Mouse (Mus musculus): ENCODE measurements at regions not wholly inside any gene's neighbourhood (a gene's known extent, or its start where the extent isn't known, plus 50 kb on each side); places are given as distances from the start of the nearest gene placed in this dataset.

- H3K4me3 ChIP-seq (ENCODE audit: low read depth, low read length): no peak overlapping the region
- H3K9me3 ChIP-seq (replicated peaks; ENCODE audit: control insufficient read depth, insufficient read depth, low read length, poor library complexity, severe bottlenecking): no peaks in the 10 kb centered on the region
- H3K27me3 ChIP-seq (ENCODE audit: control insufficient read depth, insufficient read depth, low read length, poor library complexity, severe bottlenecking): no peaks in the 10 kb centered on the region
- no peaks in the 10 kb centered on the region for H3K36me3 ChIP-seq (ENCODE audit: control insufficient read depth, insufficient read depth, low read length, poor library complexity, severe bottlenecking)
- TF ChIP-seq CTCF (IDR thresholded peaks at IDR 0.05; ENCODE audit: low read depth, low read length) (no peak), POLR2A (IDR thresholded peaks at IDR 0.05; ENCODE audit: insufficient read depth, low read length) (no peak), EP300 (IDR thresholded peaks at IDR 0.05; ENCODE audit: insufficient read depth, low read depth, low read length) (no peak)
- no peak overlapping the region for H3K9ac ChIP-seq (ENCODE audit: low read depth, poor library complexity, severe bottlenecking)
- no peak overlapping the region for H3K27ac ChIP-seq (ENCODE audit: insufficient read depth, low read length)
- H3K4me1 ChIP-seq (ENCODE audit: control insufficient read depth, insufficient read depth, low read length): no peaks in the 10 kb centered on the region
These were observed 569.9 kb upstream of the Itga1 start for GRCm38 (mm10) chr13:115671685-115672084.

DNA sequence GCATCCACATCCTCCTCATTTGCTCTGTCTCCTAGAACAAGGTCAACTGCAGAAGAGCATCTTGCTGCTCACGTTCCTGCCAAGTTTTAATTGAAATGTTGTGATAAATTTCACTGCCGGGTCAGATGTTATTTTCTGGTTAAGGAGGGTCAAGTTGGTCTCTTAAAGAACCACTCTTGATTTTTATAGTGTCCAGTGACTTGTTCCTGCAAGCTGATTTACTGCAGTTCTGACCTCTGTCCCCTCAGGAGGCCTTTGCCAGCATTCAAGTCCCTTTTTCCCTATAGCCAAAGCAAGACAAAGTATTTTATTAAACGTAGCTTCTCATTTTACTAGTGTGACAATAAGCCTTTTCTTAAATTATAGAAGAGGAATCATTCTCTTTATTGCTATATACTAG lies 567.8 kb upstream of the Itga1 start:
- H3K27ac ChIP-seq (ENCODE audit: insufficient read depth, low read length): no peak overlapping the region
- H3K4me1 ChIP-seq (ENCODE audit: control insufficient read depth, insufficient read depth, low read length): no peaks in the 10 kb centered on the region
- H3K9ac ChIP-seq (ENCODE audit: low read depth, poor library complexity, severe bottlenecking): no peak overlapping the region
- H3K9me3 ChIP-seq (replicated peaks; ENCODE audit: control insufficient read depth, insufficient read depth, low read length, poor library complexity, severe bottlenecking): no peaks in the 10 kb centered on the region
- H3K4me3 ChIP-seq (ENCODE audit: low read depth, low read length): no peak overlapping the region
- no peaks in the 10 kb centered on the region for H3K36me3 ChIP-seq (ENCODE audit: control insufficient read depth, insufficient read depth, low read length, poor library complexity, severe bottlenecking)
- H3K27me3 ChIP-seq (ENCODE audit: control insufficient read depth, insufficient read depth, low read length, poor library complexity, severe bottlenecking): no peaks in the 10 kb centered on the region
- TF ChIP-seq CTCF (IDR thresholded peaks at IDR 0.05; ENCODE audit: low read depth, low read length): no peak
- no peak for TF ChIP-seq POLR2A (IDR thresholded peaks at IDR 0.05; ENCODE audit: insufficient read depth, low read length)
- TF ChIP-seq EP300 (IDR thresholded peaks at IDR 0.05; ENCODE audit: insufficient read depth, low read depth, low read length): no peak

GRCm38 (mm10) chr13:115655134-115655533 lies 553.4 kb upstream of the Itga1 start:
- Histone ChIP-seq H3K27ac (ENCODE audit: insufficient read depth, low read length) (no peak overlapping the region), H3K27me3 (ENCODE audit: control insufficient read depth, insufficient read depth, low read length, poor library complexity, severe bottlenecking) (no peaks in the 10 kb centered on the region), H3K9ac (ENCODE audit: low read depth, poor library complexity, severe bottlenecking) (no peak overlapping the region), H3K4me1 (ENCODE audit: control insufficient read depth, insufficient read depth, low read length) (no peaks in the 10 kb centered on the region), H3K9me3 (replicated peaks; ENCODE audit: control insufficient read depth, insufficient read depth, low read length, poor library complexity, severe bottlenecking) (no peaks in the 10 kb centered on the region), H3K36me3 (ENCODE audit: control insufficient read depth, insufficient read depth, low read length, poor library complexity, severe bottlenecking) (no peaks in the 10 kb centered on the region), H3K4me3 (ENCODE audit: low read depth, low read length) (no peak overlapping the region)
- no peak for TF ChIP-seq EP300 (IDR thresholded peaks at IDR 0.05; ENCODE audit: insufficient read depth, low read depth, low read length)
- no peak for TF ChIP-seq CTCF (IDR thresholded peaks at IDR 0.05; ENCODE audit: low read depth, low read length)
- TF ChIP-seq POLR2A (IDR thresholded peaks at IDR 0.05; ENCODE audit: insufficient read depth, low read length): no peak

- Histone ChIP-seq H3K27me3 (ENCODE audit: control insufficient read depth, insufficient read depth, low read length, poor library complexity, severe bottlenecking) (no peaks in the 10 kb centered on the region), H3K9ac (ENCODE audit: low read depth, poor library complexity, severe bottlenecking) (no peak overlapping the region)
- TF ChIP-seq CTCF (IDR thresholded peaks at IDR 0.05; ENCODE audit: low read depth, low read length): no peak
- no peak for TF ChIP-seq POLR2A (IDR thresholded peaks at IDR 0.05; ENCODE audit: insufficient read depth, low read length)
- no peak for TF ChIP-seq EP300 (IDR thresholded peaks at IDR 0.05; ENCODE audit: insufficient read depth, low read depth, low read length)
These were observed 551.2 kb upstream of the Itga1 start for GRCm38 (mm10) chr13:115652935-115653334.

GRCm38 (mm10) chr13:115652352-115652751 lies 550.6 kb upstream of the Itga1 start:
- Histone ChIP-seq H3K9me3 (replicated peaks; ENCODE audit: control insufficient read depth, insufficient read depth, low read length, poor library complexity, severe bottlenecking) (no peaks in the 10 kb centered on the region), H3K9ac (ENCODE audit: low read depth, poor library complexity, severe bottlenecking) (no peak overlapping the region), H3K27me3 (ENCODE audit: control insufficient read depth, insufficient read depth, low read length, poor library complexity, severe bottlenecking) (no peaks in the 10 kb centered on the region), H3K4me3 (ENCODE audit: low read depth, low read length) (no peak overlapping the region), H3K4me1 (ENCODE audit: control insufficient read depth, insufficient read depth, low read length) (no peaks in the 10 kb centered on the region), H3K36me3 (ENCODE audit: control insufficient read depth, insufficient read depth, low read length, poor library complexity, severe bottlenecking) (no peaks in the 10 kb centered on the region), H3K27ac (ENCODE audit: insufficient read depth, low read length) (no peak overlapping the region)
- TF ChIP-seq CTCF (IDR thresholded peaks at IDR 0.05; ENCODE audit: low read depth, low read length) (no peak), EP300 (IDR thresholded peaks at IDR 0.05; ENCODE audit: insufficient read depth, low read depth, low read length) (no peak), POLR2A (IDR thresholded peaks at IDR 0.05; ENCODE audit: insufficient read depth, low read length) (no peak)

More at GRCm38 (mm10) chr13:115652935-115653334, 551.2 kb upstream of the Itga1 start:
- Histone ChIP-seq H3K27ac (ENCODE audit: insufficient read depth, low read length) (no peak overlapping the region), H3K9me3 (replicated peaks; ENCODE audit: control insufficient read depth, insufficient read depth, low read length, poor library complexity, severe bottlenecking) (no peaks in the 10 kb centered on the region), H3K4me1 (ENCODE audit: control insufficient read depth, insufficient read depth, low read length) (no peaks in the 10 kb centered on the region), H3K36me3 (ENCODE audit: control insufficient read depth, insufficient read depth, low read length, poor library complexity, severe bottlenecking) (no peaks in the 10 kb centered on the region), H3K4me3 (ENCODE audit: low read depth, low read length) (no peak overlapping the region)

DNA sequence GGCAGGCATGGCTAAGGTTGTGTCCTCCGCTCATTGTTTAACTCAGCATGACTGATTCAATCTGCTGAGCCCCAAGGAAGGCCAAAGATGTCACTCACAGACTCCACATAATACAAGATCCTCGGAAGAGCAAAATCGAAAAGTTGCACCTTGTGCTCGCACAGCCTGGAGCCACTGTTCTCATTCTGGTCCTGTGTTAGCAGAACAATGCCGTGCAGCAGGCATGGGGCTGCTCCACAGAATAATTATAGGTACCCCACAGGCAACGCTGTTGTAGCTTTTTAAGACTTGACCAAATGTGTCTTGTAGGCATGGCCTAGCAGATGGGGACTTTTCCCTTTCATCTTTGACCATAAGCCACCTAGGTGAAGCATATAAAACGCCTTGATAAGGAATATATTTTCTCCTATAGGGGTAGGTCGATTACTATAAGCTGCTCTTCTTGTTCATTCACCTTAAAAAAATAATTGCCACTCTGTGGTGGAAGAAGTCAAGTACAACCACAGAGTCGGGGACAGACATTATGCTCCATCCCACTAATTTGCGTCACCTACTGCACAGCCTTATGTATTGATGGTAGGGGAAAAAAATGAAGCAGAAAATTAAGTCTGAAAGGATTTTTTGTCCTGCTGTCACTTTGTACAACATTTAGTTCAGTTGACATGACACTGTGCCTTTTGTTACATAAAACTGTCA lies 529.8 kb upstream of the Itga1 start:
- Histone ChIP-seq H3K4me1 (ENCODE audit: control insufficient read depth, insufficient read depth, low read length) (no peaks in the 10 kb centered on the region), H3K36me3 (ENCODE audit: control insufficient read depth, insufficient read depth, low read length, poor library complexity, severe bottlenecking) (no peaks in the 10 kb centered on the region), H3K9ac (ENCODE audit: low read depth, poor library complexity, severe bottlenecking) (no peak overlapping the region), H3K4me3 (ENCODE audit: low read depth, low read length) (no peak overlapping the region), H3K27me3 (ENCODE audit: control insufficient read depth, insufficient read depth, low read length, poor library complexity, severe bottlenecking) (no peaks in the 10 kb centered on the region), H3K9me3 (replicated peaks; ENCODE audit: control insufficient read depth, insufficient read depth, low read length, poor library complexity, severe bottlenecking) (no peaks in the 10 kb centered on the region), H3K27ac (ENCODE audit: insufficient read depth, low read length) (no peak overlapping the region)
- no peak for TF ChIP-seq EP300 (IDR thresholded peaks at IDR 0.05; ENCODE audit: insufficient read depth, low read depth, low read length)
- no peak for TF ChIP-seq POLR2A (IDR thresholded peaks at IDR 0.05; ENCODE audit: insufficient read depth, low read length)
- TF ChIP-seq CTCF (IDR thresholded peaks at IDR 0.05; ENCODE audit: low read depth, low read length): no peak

All from ES-Bruce4 (cell line).